Mouse (Mus musculus): ENCODE results near the gene Slirp.

DNA sequence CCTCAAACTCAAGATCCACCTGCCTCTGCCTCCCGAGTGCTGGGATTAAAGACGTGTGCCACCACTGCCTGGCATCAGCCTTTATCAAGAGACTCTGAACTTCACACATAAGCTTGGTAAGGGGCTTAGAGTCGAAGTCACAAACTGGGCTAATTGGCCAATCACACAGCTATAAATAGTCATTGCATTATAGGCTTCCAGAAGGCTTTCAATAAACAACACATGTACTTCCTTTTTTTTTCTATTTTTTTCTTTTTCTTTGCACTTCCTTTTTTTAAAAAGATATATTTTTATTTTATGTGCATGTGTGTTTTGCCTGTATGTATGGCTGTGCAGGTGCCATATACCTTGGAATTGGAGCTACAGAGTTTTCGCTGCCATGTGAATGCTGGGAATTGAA is 28.3 kb upstream of the Slirp start:
- TF ChIP-seq CTCF (IDR thresholded peaks at IDR 0.05; ENCODE audit: borderline replicate concordance, insufficient read depth, low read length) (no peak), POLR2A (IDR thresholded peaks at IDR 0.05; ENCODE audit: low read depth, low read length) (no peak)

All from embryonic fibroblast, embryonic 13.5 days (primary cell).